Comparison of ENCODE assay signal across 8 mouse cellular contexts in the genomic region with DNA sequence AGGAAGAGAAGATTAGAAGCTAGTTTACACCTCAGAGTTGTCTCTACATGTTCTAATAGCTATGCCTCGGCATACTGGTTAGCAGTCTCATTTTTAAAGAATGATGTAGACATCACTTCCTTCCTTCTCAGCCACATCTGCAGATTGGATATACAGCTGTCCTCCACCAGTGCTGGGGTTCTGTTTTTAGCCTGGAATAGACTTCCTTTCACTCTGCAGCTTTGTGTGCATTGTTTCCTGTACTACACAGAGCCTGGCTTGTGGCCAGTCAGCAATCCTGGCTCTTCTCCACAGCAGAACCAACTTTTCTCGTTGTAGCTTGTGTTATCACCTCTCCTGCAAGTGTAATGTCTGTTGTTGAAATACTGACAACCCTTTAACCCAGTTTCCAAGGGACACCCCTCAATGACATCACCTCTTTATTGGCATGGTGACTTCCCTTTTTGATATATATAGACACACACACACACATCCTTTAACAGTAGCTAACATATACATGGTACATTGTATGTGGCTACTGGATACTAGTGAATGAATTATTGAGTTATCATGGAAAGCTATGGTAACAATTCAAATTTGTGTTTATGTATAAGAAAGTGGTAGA.
DNase-seq lines count a peak whose midpoint lies in the region; ATAC-seq and TF ChIP-seq lines count a peak whose summit lies in the region.

No protein-coding gene starts in this region.

- H3K27ac ChIP-seq in kidney, adult 2 months (ENCODE audit: insufficient read depth, low read depth, low read length) = no peak overlapping the region
- H3K27ac ChIP-seq in left cerebral cortex, adult 2 months = no peak overlapping the region
- H3K27ac ChIP-seq in midbrain, postnatal 0 days (ENCODE audit: low read depth, low read length) = no peak overlapping the region

- no peak overlapping the region for H3K4me3 ChIP-seq in kidney, adult 2 months (ENCODE audit: insufficient read depth, low read depth, low read length)
- no peak overlapping the region for H3K4me3 ChIP-seq in left cerebral cortex, adult 2 months
- no peak overlapping the region for H3K4me3 ChIP-seq in midbrain, postnatal 0 days (ENCODE audit: low read depth, low read length)

- WGBS in kidney, adult 2 months = 50% methylated on average over 2 of the region's 2 CpGs
- 70% methylated on average over 2 of the region's 2 CpGs for WGBS in midbrain, postnatal 0 days

- DNase-seq in kidney, adult 2 months = peak; percentile 23
- no peak for DNase-seq in kidney, adult 18-20 months
- DNase-seq in brain, embryonic 14.5 days (ENCODE audit: low read depth) = peak; percentile 24
- DNase-seq in heart, postnatal 25 days (ENCODE audit: low spot score) = peak; percentile 24
- DNase-seq in lung, postnatal 36 days = peak; percentile 45
- DNase-seq in left cerebral cortex, adult 2 months (ENCODE audit: extremely low spot score in 1 of 2, low spot score in 2 of 2) = no peak
- no peak for DNase-seq in adipocyte (ENCODE audit: low spot score)
- DNase-seq in midbrain, postnatal 0 days (ENCODE audit: low spot score) = no peak

- intact Hi-C loops in heart, postnatal 25 days (cut with DNase I) = no loop called here
- intact Hi-C loops in left cerebral cortex, adult 2 months (cut with DNase I) = no loop called here

- no peak for ATAC-seq in midbrain, postnatal 0 days (ENCODE audit: low FRiP score)

- no peak overlapping the region for H3K9ac ChIP-seq in midbrain, postnatal 0 days (replicated peaks; ENCODE audit: low read length, poor library complexity, severe bottlenecking)

- no peak for TF ChIP-seq CTCF in kidney, adult 2 months (conservative IDR thresholded peaks at IDR 0.05; ENCODE audit: insufficient read depth, insufficient read length, low read depth, low read length)
- no peak for TF ChIP-seq CTCF in brain, embryonic 14.5 days (IDR thresholded peaks at IDR 0.05; ENCODE audit: borderline replicate concordance, extremely low read depth, insufficient read depth, insufficient read length)
- no peak for TF ChIP-seq CTCF in left cerebral cortex, adult 2 months (IDR thresholded peaks at IDR 0.05)
- TF ChIP-seq CTCF in midbrain, postnatal 0 days (IDR thresholded peaks at IDR 0.05) = no peak

- no peaks in the 10 kb centered on the region for H3K4me1 ChIP-seq in kidney, adult 2 months (ENCODE audit: control insufficient read depth, insufficient read depth, low read length)
- H3K4me1 ChIP-seq in midbrain, postnatal 0 days (ENCODE audit: insufficient read depth, low read length) = no peaks in the 10 kb centered on the region

- no peaks in the 10 kb centered on the region for H3K27me3 ChIP-seq in kidney, adult 2 months (replicated peaks; ENCODE audit: control insufficient read depth, insufficient read depth, low read length)
- no peaks in the 10 kb centered on the region for H3K27me3 ChIP-seq in midbrain, postnatal 0 days (ENCODE audit: insufficient read depth, low read length)

- no peak overlapping the region for H3K4me2 ChIP-seq in midbrain, postnatal 0 days (ENCODE audit: low read depth, low read length, poor library complexity, severe bottlenecking)

- H3K36me3 ChIP-seq in kidney, adult 2 months (ENCODE audit: control insufficient read depth, insufficient read depth, low read length) = no peaks in the 10 kb centered on the region
- no peaks in the 10 kb centered on the region for H3K36me3 ChIP-seq in midbrain, postnatal 0 days (ENCODE audit: insufficient read depth, low read length)

- H3K9me3 ChIP-seq in midbrain, postnatal 0 days (ENCODE audit: low read length) = no peaks in the 10 kb centered on the region

- no peak for TF ChIP-seq POLR2A in kidney, adult 2 months (IDR thresholded peaks at IDR 0.05; ENCODE audit: low read depth, low read length)
- TF ChIP-seq POLR2A in brain, embryonic 14.5 days (IDR thresholded peaks at IDR 0.05; ENCODE audit: borderline replicate concordance, extremely low read depth, insufficient read depth, insufficient read length, poor library complexity, severe bottlenecking) = no peak

Comparison
In these comparisons a context has a peak if more than half of its experiments do, and no peak if none do; other contexts are left out.
1. DNase-seq: peak in kidney, adult 2 months (single experiment), brain, embryonic 14.5 days (single experiment), heart, postnatal 25 days (single experiment) and lung, postnatal 36 days (single experiment); none in kidney, adult 18-20 months (single experiment), left cerebral cortex, adult 2 months (0 of 2), adipocyte (single experiment) and midbrain, postnatal 0 days (single experiment).